Mouse (Mus musculus) kidney, embryonic 16.5 days (tissue): ENCODE data around the gene Ccdc183. TPM values are rescaled to one million over a fixed set of nuclear protein-coding genes. Genes with fewer than 3 reads are reported as not detected.

ENCODE experiments used
- ATAC-seq: fragments of 200-750 bp; cut with Nextera tagmentation; 2 replicates; pipeline ENCODE4 v1.8.0; 2017; ENCODE audit warnings: moderate TSS enrichment; ENCODE audit not compliant: low FRiP score, low TSS enrichment
- H3K27ac ChIP-seq: fragments of 300-500 bp; sonication (generic); 2 replicates; pipeline ENCODE4 v1.5.1; 2014; ENCODE audit warnings: low read length
- H3K27me3 ChIP-seq: fragments of 300-500 bp; sonication (generic); 2 replicates; pipeline ENCODE4 v1.6.1; 2014; ENCODE audit warnings: low read length, control low read depth, mixed read lengths; ENCODE audit not compliant: insufficient read depth
- H3K36me3 ChIP-seq: fragments of 300-500 bp; sonication (generic); 2 replicates; pipeline ENCODE4 v1.6.1; 2014; ENCODE audit warnings: low read length, control low read depth, mixed read lengths; ENCODE audit not compliant: insufficient read depth
- H3K4me1 ChIP-seq: fragments of 300-500 bp; sonication (generic); 2 replicates; pipeline ENCODE4 v1.6.1; 2014; ENCODE audit warnings: low read length, control low read depth, mixed read lengths; ENCODE audit not compliant: insufficient read depth
- H3K4me2 ChIP-seq: fragments of 300-500 bp; sonication (generic); replicated peaks from 2 replicates; pipeline ENCODE4 v1.6.1; 2014; ENCODE audit warnings: low read depth, low read length
- H3K4me3 ChIP-seq: fragments of 300-500 bp; sonication (generic); 2 replicates; pipeline ENCODE4 v1.5.1; 2014; ENCODE audit warnings: mild to moderate bottlenecking, low read length
- H3K9ac ChIP-seq: fragments of 300-500 bp; sonication (generic); replicated peaks from 2 replicates; pipeline ENCODE4 v1.6.1; 2014; ENCODE audit warnings: low read length
- H3K9me3 ChIP-seq: fragments of 300-500 bp; sonication (generic); 2 replicates; pipeline ENCODE4 v1.6.1; 2016; ENCODE audit warnings: low read length, control low read depth
- WGBS: fragments of 180-500 bp; shearing (Covaris S2); extraction: QIAGEN DNeasy Blood & Tissue Kit; methylation state at CpG from one replicate; pipeline ENCODE4 v1.1.7; 2014; 5-methylcytosine and 5-hydroxymethylcytosine counted together
- polyA plus RNA-seq: library from polyadenylated mRNA; unstranded; fragments of >200 nt; fragmentation: Nextera tagmentation; extraction: Ambion mirVana; gene quantifications from 2 replicates; pipeline ENCODE4 v1.2.1, GENCODE M21; 2015

Gene Ccdc183
- polyA plus RNA-seq, 1 experiment from 2014 or later: 0.27 TPM

- Histone ChIP-seq H3K4me2 (peak overlapping the region; percentile 50), H3K4me1 (peaks cover 12% of the 10 kb centered on the region), H3K9ac (peak overlapping the region; percentile 46), H3K27ac (no peak overlapping the region), H3K27me3 (peaks cover 36% of the 10 kb centered on the region), H3K4me3 (peak overlapping the region; percentile 27), H3K36me3 (no peaks in the 10 kb centered on the region), H3K9me3 (no peaks in the 10 kb centered on the region)
- 8% methylated on average over 22 of the region's 22 CpGs for WGBS
- ATAC-seq: no peak; the same call in 1 of the 2 replicates
Measured at GRCm38 (mm10) chr2:25616398-25616797, 1.1 kb downstream of the Ccdc183 start.

- no peaks in the 10 kb centered on the region for H3K27me3 ChIP-seq
- H3K9ac ChIP-seq: peak overlapping the region; percentile 90
- H3K9me3 ChIP-seq: no peaks in the 10 kb centered on the region
- H3K36me3 ChIP-seq: peaks cover 6% of the 10 kb centered on the region; the same call in 1 of the 2 replicates
- ATAC-seq: peak; percentile 3; the same call in 1 of the 2 replicates
- peaks cover 19% of the 10 kb centered on the region for H3K4me1 ChIP-seq
- no peak overlapping the region for H3K27ac ChIP-seq
- WGBS: 63% methylated on average over 10 of the region's 10 CpGs
- peak overlapping the region; percentile 100 for H3K4me3 ChIP-seq
- peak overlapping the region; percentile 75 for H3K4me2 ChIP-seq
Measured at GRCm38 (mm10) chr2:25608671-25609070, 8.8 kb downstream of the Ccdc183 start.

- WGBS: under 1% methylated on average over 80 of the region's 80 CpGs
- Histone ChIP-seq H3K9me3 (no peaks in the 10 kb centered on the region), H3K4me3 (peak within 1 kb of the TSS; percentile 100), H3K27me3 (no peaks in the 10 kb centered on the region), H3K9ac (peak within 1 kb of the TSS; percentile 90), H3K36me3 (peaks cover 6% of the 10 kb centered on the region; the same call in 1 of the 2 replicates), H3K4me1 (peaks cover 19% of the 10 kb centered on the region), H3K4me2 (peak within 1 kb of the TSS; percentile 75), H3K27ac (peak within 1 kb of the TSS; percentile 95)
- ATAC-seq: peak; percentile 91
Measured at GRCm38 (mm10) chr2:25607761-25608622, 9.5 kb downstream of the Ccdc183 start, which contains the start of gene Rabl6. Rabl6 (minus strand) TSS chr2:25608521.

DNA sequence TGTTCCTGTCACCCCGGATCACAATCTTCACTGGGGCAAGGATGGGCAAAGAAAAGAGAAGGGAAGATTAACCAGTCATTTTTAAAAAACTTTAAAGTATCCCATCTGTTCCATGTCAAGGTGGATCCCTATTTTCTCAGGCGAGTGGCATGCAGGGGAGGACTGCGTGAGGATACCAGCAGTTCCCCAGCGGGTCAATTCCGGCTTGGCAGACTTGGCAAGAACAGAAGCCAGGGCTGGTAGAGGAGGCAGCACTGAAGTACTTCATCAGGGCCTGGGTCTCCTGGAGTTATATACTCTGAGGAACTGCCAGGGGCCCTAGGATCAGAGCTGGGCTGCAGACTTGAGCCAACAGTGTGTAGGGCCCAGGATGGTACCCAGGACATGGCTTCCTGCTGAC is 15.0 kb downstream of the Ccdc183 start:
- WGBS: 94% methylated on average over 5 of the region's 5 CpGs
- no peaks in the 10 kb centered on the region for H3K9me3 ChIP-seq
- no peak overlapping the region for H3K4me3 ChIP-seq
- H3K27ac ChIP-seq: no peak overlapping the region
- peaks cover 49% of the 10 kb centered on the region for H3K36me3 ChIP-seq
- peaks cover 13% of the 10 kb centered on the region for H3K4me1 ChIP-seq
- H3K9ac ChIP-seq: no peak overlapping the region
- no peak overlapping the region for H3K4me2 ChIP-seq
- no peak for ATAC-seq
- H3K27me3 ChIP-seq: no peaks in the 10 kb centered on the region

DNA sequence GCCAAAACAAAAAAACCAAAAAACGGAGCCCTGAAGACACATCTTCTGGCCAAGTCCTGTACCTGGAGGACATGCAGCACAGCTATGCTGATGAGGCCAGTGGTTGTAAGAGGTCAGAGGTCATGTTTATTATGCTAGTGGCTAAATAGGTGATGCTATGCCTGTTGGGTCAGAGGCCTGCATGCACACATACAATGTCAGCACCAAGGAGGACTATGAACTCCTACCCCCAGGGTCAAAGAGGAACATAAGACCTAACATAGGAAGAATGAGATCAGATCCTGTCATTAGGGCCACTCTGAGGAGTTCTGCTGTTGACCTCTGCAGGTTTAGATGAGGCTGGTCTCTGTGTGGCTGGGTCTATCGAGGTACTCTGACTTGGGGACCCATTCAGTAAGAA is 17.4 kb downstream of the Ccdc183 start:
- H3K4me3 ChIP-seq: no peak overlapping the region
- H3K4me2 ChIP-seq: no peak overlapping the region
- no peak for ATAC-seq
- H3K9me3 ChIP-seq: no peaks in the 10 kb centered on the region
- H3K9ac ChIP-seq: no peak overlapping the region
- no peaks in the 10 kb centered on the region for H3K4me1 ChIP-seq
- H3K27me3 ChIP-seq: no peaks in the 10 kb centered on the region
- no peak overlapping the region for H3K27ac ChIP-seq
- whole genome bisulfite sequencing: 91% methylated on average over 2 of the region's 2 CpGs
- peaks cover 73% of the 10 kb centered on the region for H3K36me3 ChIP-seq

GRCm38 (mm10) chr2:25598749-25599148 is 18.7 kb downstream of the Ccdc183 start:
- Histone ChIP-seq H3K27me3 (no peaks in the 10 kb centered on the region), H3K9me3 (no peaks in the 10 kb centered on the region), H3K4me1 (no peaks in the 10 kb centered on the region), H3K36me3 (peaks cover 74% of the 10 kb centered on the region), H3K9ac (no peak overlapping the region), H3K4me3 (no peak overlapping the region), H3K27ac (no peak overlapping the region), H3K4me2 (no peak overlapping the region)
- WGBS: 95% methylated on average over 1 of the region's 1 CpGs
- no peak for ATAC-seq

DNA sequence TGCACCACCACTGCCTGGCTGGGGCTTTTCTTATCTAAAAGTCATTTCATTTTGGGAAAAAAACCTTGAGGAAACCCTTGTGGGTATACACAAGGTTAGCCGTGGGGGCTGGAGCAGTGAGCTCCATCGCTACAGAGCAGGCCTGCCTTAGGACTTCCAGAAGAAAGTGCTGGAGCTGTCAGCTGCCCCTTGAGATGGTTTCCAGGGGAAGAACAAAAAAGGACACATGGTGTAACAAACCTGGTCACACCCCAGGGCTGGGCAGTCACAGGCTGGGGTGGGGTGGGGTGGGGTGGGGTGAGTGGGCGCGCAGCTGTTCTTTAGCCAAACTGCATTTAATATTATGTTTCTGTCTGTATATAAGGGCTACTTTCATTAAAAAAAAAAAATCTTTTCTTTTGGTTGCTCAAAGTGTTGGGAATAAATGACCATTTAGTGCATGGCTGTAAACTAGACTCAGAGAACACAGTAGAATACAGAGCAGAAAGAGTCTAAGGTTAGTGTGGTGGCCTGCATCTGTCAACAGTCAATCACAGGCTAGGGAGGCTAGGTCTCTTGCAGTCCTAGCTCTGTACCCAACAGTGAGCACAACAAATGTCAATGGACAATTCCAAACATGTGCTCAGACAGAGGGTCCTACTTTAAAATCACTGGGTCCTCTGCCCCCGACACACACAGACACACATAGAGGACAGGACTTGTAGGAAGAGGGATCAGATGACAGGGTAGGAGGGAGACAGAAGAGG is 20.5 kb downstream of the Ccdc183 start:
- no peak for ATAC-seq

DNA sequence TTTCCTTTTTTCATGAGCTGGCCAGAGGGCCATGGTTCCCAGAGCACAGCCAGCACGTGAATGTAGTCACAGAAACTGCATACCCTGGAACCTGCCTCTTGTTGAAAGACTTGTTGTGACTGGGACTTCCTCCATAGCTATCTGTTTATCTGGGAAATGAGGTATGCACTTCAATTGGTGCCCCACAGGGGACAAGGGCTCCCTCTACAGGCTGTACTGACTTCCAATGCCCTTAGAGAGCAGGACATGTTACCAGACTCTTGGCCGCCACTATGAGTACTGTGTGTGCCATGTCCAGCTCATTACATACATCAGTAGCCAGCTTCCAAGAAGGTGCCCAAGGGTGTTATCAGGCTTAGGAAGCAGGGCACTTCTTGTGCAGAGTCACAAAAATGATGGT is 25.6 kb downstream of the Ccdc183 start:
- no peak overlapping the region for H3K27ac ChIP-seq
- no peaks in the 10 kb centered on the region for H3K4me1 ChIP-seq
- ATAC-seq: no peak
- H3K27me3 ChIP-seq: no peaks in the 10 kb centered on the region
- 74% methylated on average over 2 of the region's 2 CpGs for WGBS
- H3K4me2 ChIP-seq: no peak overlapping the region
- peaks cover 81% of the 10 kb centered on the region for H3K36me3 ChIP-seq
- no peaks in the 10 kb centered on the region for H3K9me3 ChIP-seq
- no peak overlapping the region for H3K9ac ChIP-seq
- H3K4me3 ChIP-seq: no peak overlapping the region

More for the DNA sequence above, 20.5 kb downstream of the Ccdc183 start:
- Histone ChIP-seq H3K27ac (no peak overlapping the region), H3K9ac (no peak overlapping the region), H3K9me3 (no peaks in the 10 kb centered on the region), H3K36me3 (peaks cover 89% of the 10 kb centered on the region), H3K27me3 (no peaks in the 10 kb centered on the region), H3K4me1 (no peaks in the 10 kb centered on the region), H3K4me2 (no peak overlapping the region), H3K4me3 (no peak overlapping the region)
- WGBS: 94% methylated on average over 5 of the region's 5 CpGs

DNA sequence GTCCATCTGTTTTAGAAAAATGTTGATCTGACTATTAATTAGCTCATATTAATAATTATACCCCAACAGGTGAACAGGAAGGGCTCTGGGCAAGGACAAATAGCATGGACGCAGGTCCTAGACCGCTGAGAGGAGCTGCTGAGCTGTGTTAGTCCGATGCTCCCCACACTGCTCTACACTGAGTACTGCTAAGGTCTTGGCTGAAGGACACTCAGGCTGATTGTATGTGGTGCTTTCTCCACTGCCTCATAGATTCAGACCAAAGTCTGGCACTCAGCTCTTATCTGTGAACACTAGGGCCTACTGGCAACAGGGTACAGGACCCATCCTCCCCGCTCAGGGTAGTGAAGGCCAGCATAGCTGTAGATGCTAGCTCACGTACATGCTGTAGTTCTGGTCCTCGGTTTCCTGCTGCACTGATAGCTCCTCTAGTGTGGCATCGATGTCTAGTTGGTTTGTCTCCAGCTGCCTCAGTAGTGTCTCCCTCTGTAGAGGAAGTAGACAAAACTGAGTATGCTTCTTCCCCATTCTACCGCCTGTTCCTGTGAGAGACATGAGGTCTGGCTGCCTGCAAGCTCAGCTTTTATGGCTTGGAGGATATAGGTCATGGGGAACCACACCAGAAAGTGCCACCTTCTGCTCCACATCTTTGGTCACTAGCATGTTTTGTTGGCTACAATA is 29.1 kb downstream of the Ccdc183 start:
- no peak overlapping the region for H3K4me2 ChIP-seq
- H3K27me3 ChIP-seq: no peaks in the 10 kb centered on the region
- no peak overlapping the region for H3K27ac ChIP-seq
- no peaks in the 10 kb centered on the region for H3K9me3 ChIP-seq
- H3K36me3 ChIP-seq: peaks cover 79% of the 10 kb centered on the region
- no peak overlapping the region for H3K4me3 ChIP-seq
- 94% methylated on average over 8 of the region's 8 CpGs for WGBS
- ATAC-seq: no peak
- no peaks in the 10 kb centered on the region for H3K4me1 ChIP-seq
- H3K9ac ChIP-seq: no peak overlapping the region
